Mouse (Mus musculus): ENCODE measurements around the gene Sik1. TPM values are rescaled to one million over a fixed set of nuclear protein-coding genes. Genes with fewer than 3 reads are reported as not detected.

Sik1 gene
- total and polyA plus RNA-seq, 2 experiments from 2014 or later = 10.9 to 31.9 TPM

DNA sequence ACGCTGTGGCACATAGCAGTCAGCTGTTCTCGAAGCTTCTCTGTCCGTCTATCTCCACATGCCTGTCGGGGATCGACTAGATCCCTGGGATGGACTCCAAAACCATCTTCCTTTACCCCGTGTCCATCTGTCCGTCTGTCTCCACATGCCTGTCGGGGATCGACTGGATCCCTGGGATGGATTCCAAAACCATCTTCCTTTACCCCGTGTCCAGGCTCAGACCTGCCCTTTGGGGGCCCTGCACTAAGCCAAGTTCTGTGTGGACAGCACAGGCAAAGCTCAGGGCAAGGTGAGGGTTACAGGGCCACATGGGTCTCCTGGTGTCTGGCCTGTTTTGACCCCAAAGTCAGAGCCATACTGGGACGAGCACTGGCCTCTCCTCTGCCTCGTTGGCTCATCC is 19.1 kb upstream of the Sik1 start:
- Histone ChIP-seq H3K4me3 (ENCODE audit: low read depth, low read length) (no peak overlapping the region), H3K4me2 (ENCODE audit: low read depth, low read length) (no peak overlapping the region), H3K9me3 (replicated peaks; ENCODE audit: control insufficient read depth, low read length) (no peaks in the 10 kb centered on the region), H3K27ac (ENCODE audit: low read depth) (no peak overlapping the region; the same call in 1 of the 2 replicates), H3K36me3 (replicated peaks; ENCODE audit: control insufficient read depth, insufficient read depth, low read length) (no peaks in the 10 kb centered on the region), H3K9ac (replicated peaks; ENCODE audit: low read depth, low read length) (no peak overlapping the region), H3K27me3 (ENCODE audit: control insufficient read depth, insufficient read depth, low read length) (no peaks in the 10 kb centered on the region), H3K4me1 (ENCODE audit: control insufficient read depth, insufficient read depth) (peaks cover 17% of the 10 kb centered on the region; the same call in 1 of the 2 replicates)
- ATAC-seq (ENCODE audit: insufficient read depth, low read depth) = no peak
- no peak for TF ChIP-seq EP300 (IDR thresholded peaks at IDR 0.05; ENCODE audit: low read depth)
- TF ChIP-seq CTCF (IDR thresholded peaks at IDR 0.05; ENCODE audit: low read depth) = no peak
- no peak for DNase-seq (ENCODE audit: low spot score)
- WGBS = 73% methylated on average over 12 of the region's 12 CpGs

DNA sequence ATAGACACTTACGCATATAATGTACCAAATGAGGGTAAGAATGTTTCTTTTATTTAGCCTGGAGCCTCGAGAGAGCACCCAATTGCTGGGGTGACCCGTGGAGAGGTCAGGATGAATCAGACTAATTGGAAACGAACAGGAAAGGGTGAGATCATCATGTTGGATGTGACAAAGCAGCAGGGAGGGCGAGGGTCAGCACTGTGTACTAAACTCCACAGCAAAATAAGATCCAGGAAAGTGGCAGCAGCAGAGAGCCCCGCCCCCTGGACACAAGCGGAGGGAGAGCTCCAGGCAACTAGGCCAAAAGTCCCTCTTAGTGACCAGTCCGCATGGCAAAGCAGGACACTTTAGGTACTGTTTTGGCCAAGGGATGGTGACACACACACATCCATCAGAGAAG is 18.4 kb upstream of the Sik1 start:
- DNase-seq (ENCODE audit: low spot score) = no peak
- Histone ChIP-seq H3K27ac (ENCODE audit: low read depth) (no peak overlapping the region; the same call in 1 of the 2 replicates), H3K4me1 (ENCODE audit: control insufficient read depth, insufficient read depth) (peaks cover 17% of the 10 kb centered on the region; the same call in 1 of the 2 replicates), H3K4me3 (ENCODE audit: low read depth, low read length) (no peak overlapping the region), H3K9ac (replicated peaks; ENCODE audit: low read depth, low read length) (no peak overlapping the region), H3K9me3 (replicated peaks; ENCODE audit: control insufficient read depth, low read length) (no peaks in the 10 kb centered on the region), H3K4me2 (ENCODE audit: low read depth, low read length) (no peak overlapping the region), H3K27me3 (ENCODE audit: control insufficient read depth, insufficient read depth, low read length) (no peaks in the 10 kb centered on the region), H3K36me3 (replicated peaks; ENCODE audit: control insufficient read depth, insufficient read depth, low read length) (no peaks in the 10 kb centered on the region)
- 54% methylated on average over 8 of the region's 8 CpGs for WGBS
- TF ChIP-seq CTCF (IDR thresholded peaks at IDR 0.05; ENCODE audit: low read depth) (no peak), EP300 (IDR thresholded peaks at IDR 0.05; ENCODE audit: low read depth) (no peak)
- ATAC-seq (ENCODE audit: insufficient read depth, low read depth) = peak; percentile 53

DNA sequence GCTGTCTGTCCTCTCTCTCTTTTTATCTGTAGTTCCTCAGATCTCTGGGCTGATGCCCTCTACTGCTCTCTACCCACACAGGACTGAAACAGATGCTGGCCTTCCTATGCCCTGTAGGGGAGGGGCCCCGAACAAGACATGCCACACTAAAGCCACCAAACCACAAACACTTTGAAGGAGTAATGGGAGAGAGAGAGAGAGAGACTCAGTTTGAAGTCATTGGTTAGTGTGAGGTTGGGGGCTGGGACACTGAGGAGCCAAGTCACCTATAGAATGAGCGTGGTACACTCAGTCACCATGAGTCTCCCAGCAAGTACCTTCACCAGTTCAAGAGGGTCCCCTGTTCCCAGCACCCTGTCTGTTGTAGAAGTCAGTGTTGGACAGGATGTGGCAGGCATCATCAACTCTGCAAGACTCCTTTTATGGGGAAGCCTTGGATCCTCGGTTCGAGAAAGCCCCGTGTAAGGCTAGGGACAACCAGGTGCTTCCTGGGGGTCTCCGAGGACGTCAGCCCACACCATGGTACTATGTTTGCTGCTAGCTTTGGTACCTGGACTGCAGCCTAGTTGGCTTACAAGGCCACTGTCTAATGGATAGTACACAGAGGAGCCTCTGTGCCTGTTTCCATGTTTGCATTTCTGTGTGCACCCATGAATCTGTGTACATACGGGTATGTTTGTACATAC is 17.7 kb upstream of the Sik1 start:
- TF ChIP-seq CTCF (IDR thresholded peaks at IDR 0.05; ENCODE audit: low read depth) = no peak
- no peak for TF ChIP-seq EP300 (IDR thresholded peaks at IDR 0.05; ENCODE audit: low read depth)
- 76% methylated on average over 8 of the region's 8 CpGs for WGBS
- no peak for ATAC-seq (ENCODE audit: insufficient read depth, low read depth)
- peaks cover 17% of the 10 kb centered on the region; the same call in 1 of the 2 replicates for H3K4me1 ChIP-seq (ENCODE audit: control insufficient read depth, insufficient read depth)
- H3K27me3 ChIP-seq (ENCODE audit: control insufficient read depth, insufficient read depth, low read length) = no peaks in the 10 kb centered on the region
- H3K9ac ChIP-seq (replicated peaks; ENCODE audit: low read depth, low read length) = no peak overlapping the region
- DNase-seq (ENCODE audit: low spot score) = no peak
- H3K36me3 ChIP-seq (replicated peaks; ENCODE audit: control insufficient read depth, insufficient read depth, low read length) = no peaks in the 10 kb centered on the region
- H3K27ac ChIP-seq (ENCODE audit: low read depth) = no peak overlapping the region
- H3K4me2 ChIP-seq (ENCODE audit: low read depth, low read length) = no peak overlapping the region
- H3K4me3 ChIP-seq (ENCODE audit: low read depth, low read length) = no peak overlapping the region
- H3K9me3 ChIP-seq (replicated peaks; ENCODE audit: control insufficient read depth, low read length) = no peaks in the 10 kb centered on the region

DNA sequence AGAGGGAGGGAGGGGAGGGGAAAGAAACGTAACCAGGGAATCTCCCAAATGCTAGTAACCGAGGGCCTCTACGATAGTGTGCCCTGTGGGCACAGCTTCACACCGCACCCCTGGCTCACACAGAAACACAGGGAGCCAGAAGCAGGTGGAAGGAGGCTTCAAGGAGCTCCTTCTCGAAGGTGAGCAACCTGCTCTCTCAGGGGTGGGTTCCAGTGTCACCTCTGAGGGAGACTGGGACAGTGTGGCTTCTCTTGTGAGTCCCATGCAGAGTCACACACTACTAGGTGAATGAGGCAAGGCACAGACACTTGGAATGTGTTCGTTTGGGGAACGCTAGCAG is 17.2 kb upstream of the Sik1 start:
- 81% methylated on average over 7 of the region's 7 CpGs for WGBS

DNA sequence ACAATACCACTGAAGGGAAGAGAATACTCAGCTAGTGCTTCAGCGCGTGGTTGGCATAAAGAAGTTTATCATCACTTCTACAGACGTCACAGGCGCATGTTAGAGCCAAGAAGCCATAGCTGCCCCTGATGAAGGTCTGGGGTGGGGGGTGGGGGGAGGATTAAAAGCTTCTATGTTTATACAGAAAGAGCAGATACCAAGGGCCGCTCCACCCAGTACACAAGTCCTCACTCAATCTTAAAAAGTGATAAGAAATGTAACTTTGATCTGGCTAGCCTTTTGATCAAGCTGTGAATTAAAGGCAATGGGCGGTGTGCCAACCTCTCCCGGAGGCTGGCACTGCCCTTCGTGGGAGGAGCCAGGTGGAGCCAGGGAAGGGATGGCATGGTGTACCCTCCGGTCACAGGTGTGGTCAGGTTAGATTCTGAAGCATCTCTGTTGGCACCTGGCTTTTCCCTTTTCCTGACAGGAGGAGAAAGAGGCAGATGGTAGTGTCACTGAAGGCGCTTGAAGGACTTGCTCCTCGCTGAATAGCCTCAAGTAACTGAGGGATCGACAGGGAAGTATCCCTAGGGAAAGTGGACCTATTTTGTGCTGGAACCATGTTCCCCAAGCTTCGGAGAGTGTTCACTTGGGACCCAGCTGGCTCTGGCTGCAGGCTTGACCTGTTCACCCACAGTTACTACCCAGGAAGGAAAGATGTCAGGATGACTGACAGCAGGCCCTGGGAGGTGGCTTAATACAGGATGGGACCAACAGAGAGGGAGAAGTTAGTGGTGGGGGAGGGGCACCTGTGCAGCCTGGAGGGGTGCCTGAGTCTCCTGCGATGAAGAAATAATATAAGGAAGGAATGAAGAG is 16.6 kb upstream of the Sik1 start:
- WGBS = 63% methylated on average over 14 of the region's 14 CpGs
- no peak for DNase-seq (ENCODE audit: low spot score)

More for the DNA sequence above, 17.2 kb upstream of the Sik1 start:
- DNase-seq (ENCODE audit: low spot score) (no peak), ATAC-seq (ENCODE audit: insufficient read depth, low read depth) (no peak)
- Histone ChIP-seq H3K27ac (ENCODE audit: low read depth) (no peak overlapping the region), H3K27me3 (ENCODE audit: control insufficient read depth, insufficient read depth, low read length) (no peaks in the 10 kb centered on the region), H3K4me1 (ENCODE audit: control insufficient read depth, insufficient read depth) (peaks cover 17% of the 10 kb centered on the region; the same call in 1 of the 2 replicates), H3K4me2 (ENCODE audit: low read depth, low read length) (no peak overlapping the region), H3K9ac (replicated peaks; ENCODE audit: low read depth, low read length) (no peak overlapping the region), H3K4me3 (ENCODE audit: low read depth, low read length) (no peak overlapping the region), H3K36me3 (replicated peaks; ENCODE audit: control insufficient read depth, insufficient read depth, low read length) (no peaks in the 10 kb centered on the region), H3K9me3 (replicated peaks; ENCODE audit: control insufficient read depth, low read length) (no peaks in the 10 kb centered on the region)
- TF ChIP-seq CTCF (IDR thresholded peaks at IDR 0.05; ENCODE audit: low read depth) = no peak
- TF ChIP-seq EP300 (IDR thresholded peaks at IDR 0.05; ENCODE audit: low read depth) = no peak

More for the DNA sequence above, 16.6 kb upstream of the Sik1 start:
- no peak for ATAC-seq (ENCODE audit: insufficient read depth, low read depth)
- H3K9me3 ChIP-seq (replicated peaks; ENCODE audit: control insufficient read depth, low read length) = no peaks in the 10 kb centered on the region
- peaks cover 15% of the 10 kb centered on the region; the same call in 1 of the 2 replicates for H3K4me1 ChIP-seq (ENCODE audit: control insufficient read depth, insufficient read depth)
- H3K36me3 ChIP-seq (replicated peaks; ENCODE audit: control insufficient read depth, insufficient read depth, low read length) = no peaks in the 10 kb centered on the region
- no peak overlapping the region for H3K9ac ChIP-seq (replicated peaks; ENCODE audit: low read depth, low read length)
- no peak overlapping the region for H3K27ac ChIP-seq (ENCODE audit: low read depth)
- TF ChIP-seq EP300 (IDR thresholded peaks at IDR 0.05; ENCODE audit: low read depth) = no peak
- no peak for TF ChIP-seq CTCF (IDR thresholded peaks at IDR 0.05; ENCODE audit: low read depth)
- no peaks in the 10 kb centered on the region for H3K27me3 ChIP-seq (ENCODE audit: control insufficient read depth, insufficient read depth, low read length)
- no peak overlapping the region for H3K4me3 ChIP-seq (ENCODE audit: low read depth, low read length)
- H3K4me2 ChIP-seq (ENCODE audit: low read depth, low read length) = no peak overlapping the region
